Mouse (Mus musculus) liver, embryonic 11.5 days (tissue): ENCODE results near the gene Edem3. TPM values are rescaled to one million over a fixed set of nuclear protein-coding genes. Genes with fewer than 3 reads are reported as not detected.
"Not testable (repeated sequence)": the region's sequence is repeated elsewhere in the genome, so short reads cannot be mapped to it uniquely, and the experiment has no call there.

ENCODE experiments used
- ATAC-seq: fragments of 200-750 bp; cut with Nextera tagmentation; replicated peaks from 2 replicates; pipeline ENCODE4 v1.8.0; 2017; ENCODE audit warnings: moderate number of reproducible peaks, mild to moderate bottlenecking, moderate TSS enrichment, moderate library complexity; ENCODE audit not compliant: low FRiP score
- DNase-seq: peaks from one replicate; pipeline ENCODE4 v3.0.0-alpha.2; 2017; ENCODE audit warnings: low spot score
- H3K27ac ChIP-seq: fragments of 300-500 bp; sonication (generic); 2 replicates; pipeline ENCODE4 v1.5.1; 2014; ENCODE audit warnings: mild to moderate bottlenecking, low read depth, low read length, control low read depth
- H3K27me3 ChIP-seq: fragments of 300-500 bp; sonication (generic); replicated peaks from 2 replicates; pipeline ENCODE4 v1.6.1; 2014; ENCODE audit warnings: low read length, mixed read lengths; ENCODE audit not compliant: control insufficient read depth, insufficient read depth
- H3K36me3 ChIP-seq: fragments of 300-500 bp; sonication (generic); 2 replicates; pipeline ENCODE4 v1.6.1; 2014; ENCODE audit warnings: mild to moderate bottlenecking, low read length, moderate library complexity, mixed read lengths; ENCODE audit not compliant: control insufficient read depth, insufficient read depth
- H3K4me1 ChIP-seq: fragments of 300-500 bp; sonication (generic); replicated peaks from 2 replicates; pipeline ENCODE4 v1.6.1; 2014; ENCODE audit warnings: low read length, mixed read lengths; ENCODE audit not compliant: control insufficient read depth, insufficient read depth
- H3K4me2 ChIP-seq: fragments of 300-500 bp; sonication (generic); 2 replicates; pipeline ENCODE4 v1.6.1; 2014; ENCODE audit warnings: mild to moderate bottlenecking, control low read depth, moderate library complexity
- H3K4me3 ChIP-seq: fragments of 300-500 bp; sonication (generic); 2 replicates; pipeline ENCODE4 v1.5.1; 2014; ENCODE audit warnings: low read depth, low read length, control low read depth
- H3K9ac ChIP-seq: fragments of 300-500 bp; sonication (generic); 2 replicates; pipeline ENCODE4 v1.6.1; 2014; ENCODE audit warnings: low read depth, low read length, control low read depth
- H3K9me3 ChIP-seq: fragments of 300-500 bp; sonication (generic); 2 replicates; pipeline ENCODE4 v1.6.1; 2016; ENCODE audit warnings: low read length, inconsistent platforms, mixed read lengths; ENCODE audit not compliant: control insufficient read depth
- WGBS: fragments of 180-500 bp; shearing (Covaris S2); extraction: QIAGEN DNeasy Blood & Tissue Kit; methylation state at CpG from one replicate; pipeline ENCODE4 v1.1.7; 2014; 5-methylcytosine and 5-hydroxymethylcytosine counted together
- polyA plus RNA-seq: library from polyadenylated mRNA; unstranded; fragments of >200 nt; fragmentation: Nextera tagmentation; extraction: Ambion mirVana; gene quantifications from 2 replicates; pipeline ENCODE4 v1.2.1, GENCODE M21; 2014

The Edem3 gene
- polyA plus RNA-seq, 1 experiment from 2014 or later, result 17.5 TPM

GRCm38 (mm10) chr1:151831791-151832190 is 76.6 kb downstream of the Edem3 start:
- no peak for ATAC-seq
- Histone ChIP-seq H3K4me3 (no peak overlapping the region), H3K4me2 (no peak overlapping the region), H3K9ac (no peak overlapping the region), H3K36me3 (no peaks in the 10 kb centered on the region), H3K27me3 (no peaks in the 10 kb centered on the region), H3K9me3 (peaks cover 3% of the 10 kb centered on the region; the same call in 1 of the 2 replicates), H3K4me1 (no peaks in the 10 kb centered on the region), H3K27ac (no peak overlapping the region)
- WGBS, result 81% methylated on average over 3 of the region's 3 CpGs
- no peak for DNase-seq

- ATAC-seq, result no peak
- Histone ChIP-seq H3K4me1 (no peaks in the 10 kb centered on the region), H3K27me3 (no peaks in the 10 kb centered on the region), H3K4me3 (no peak overlapping the region), H3K9ac (no peak overlapping the region), H3K9me3 (peaks cover 3% of the 10 kb centered on the region; the same call in 1 of the 2 replicates), H3K27ac (no peak overlapping the region), H3K4me2 (no peak overlapping the region), H3K36me3 (no peaks in the 10 kb centered on the region)
- no peak for DNase-seq
- WGBS, result 81% methylated on average over 4 of the region's 4 CpGs
These were observed 80.1 kb downstream of the Edem3 start for GRCm38 (mm10) chr1:151835261-151835660.

GRCm38 (mm10) chr1:151840345-151840744 is 85.2 kb downstream of the Edem3 start:
- H3K4me3 ChIP-seq, H3K27ac ChIP-seq, H3K9ac ChIP-seq, H3K4me1 ChIP-seq, H3K9me3 ChIP-seq, DNase-seq, H3K27me3 ChIP-seq, H3K36me3 ChIP-seq, H3K4me2 ChIP-seq, ATAC-seq: not testable (repeated sequence)
- 89% methylated on average over 1 of the region's 1 CpGs for WGBS

GRCm38 (mm10) chr1:151845252-151845832 is 90.2 kb downstream of the Edem3 start:
- Histone ChIP-seq H3K4me2 (no peak overlapping the region), H3K27ac (no peak overlapping the region), H3K36me3 (no peaks in the 10 kb centered on the region), H3K4me3 (no peak overlapping the region), H3K27me3 (no peaks in the 10 kb centered on the region), H3K4me1 (no peaks in the 10 kb centered on the region), H3K9ac (no peak overlapping the region), H3K9me3 (no peaks in the 10 kb centered on the region)
- DNase-seq, result no peak
- no peak for ATAC-seq
- 77% methylated on average over 17 of the region's 17 CpGs for WGBS

- Histone ChIP-seq H3K4me1 (no peaks in the 10 kb centered on the region), H3K9me3 (no peaks in the 10 kb centered on the region), H3K4me3 (no peak overlapping the region), H3K27ac (no peak overlapping the region), H3K36me3 (no peaks in the 10 kb centered on the region), H3K4me2 (no peak overlapping the region), H3K9ac (no peak overlapping the region), H3K27me3 (no peaks in the 10 kb centered on the region)
- 60% methylated on average over 19 of the region's 19 CpGs for WGBS
- no peak for ATAC-seq
- no peak for DNase-seq
These were observed 91.0 kb downstream of the Edem3 start for GRCm38 (mm10) chr1:151845926-151846782.

GRCm38 (mm10) chr1:151848286-151848685 is 93.1 kb downstream of the Edem3 start:
- no peaks in the 10 kb centered on the region for H3K27me3 ChIP-seq
- no peak for DNase-seq
- WGBS, result 92% methylated on average over 2 of the region's 2 CpGs
- no peaks in the 10 kb centered on the region for H3K9me3 ChIP-seq
- no peaks in the 10 kb centered on the region for H3K4me1 ChIP-seq
- no peak overlapping the region for H3K4me3 ChIP-seq
- no peak overlapping the region for H3K27ac ChIP-seq
- no peak overlapping the region for H3K9ac ChIP-seq
- no peak for ATAC-seq
- no peaks in the 10 kb centered on the region for H3K36me3 ChIP-seq
- no peak overlapping the region for H3K4me2 ChIP-seq

- ATAC-seq (no peak), DNase-seq (peak; percentile 11)
- Histone ChIP-seq H3K4me1 (no peaks in the 10 kb centered on the region), H3K9ac (no peak overlapping the region), H3K36me3 (no peaks in the 10 kb centered on the region), H3K4me3 (no peak overlapping the region), H3K4me2 (no peak overlapping the region), H3K9me3 (no peaks in the 10 kb centered on the region), H3K27ac (no peak overlapping the region), H3K27me3 (no peaks in the 10 kb centered on the region)
- 81% methylated on average over 16 of the region's 16 CpGs for WGBS
These were observed 94.9 kb downstream of the Edem3 start for GRCm38 (mm10) chr1:151849993-151850608.

GRCm38 (mm10) chr1:151851051-151851848 is 96.1 kb downstream of the Edem3 start:
- Histone ChIP-seq H3K27ac (no peak overlapping the region), H3K9me3 (no peaks in the 10 kb centered on the region), H3K36me3 (no peaks in the 10 kb centered on the region), H3K4me2 (no peak overlapping the region), H3K4me1 (no peaks in the 10 kb centered on the region), H3K27me3 (no peaks in the 10 kb centered on the region), H3K4me3 (no peak overlapping the region), H3K9ac (no peak overlapping the region)
- ATAC-seq (no peak), DNase-seq (peak; percentile 22)
- 83% methylated on average over 20 of the region's 20 CpGs for WGBS
